Mouse (Mus musculus): Measurements from ENCODE around the gene Fcrla. TPM values are rescaled to one million over a fixed set of nuclear protein-coding genes. Genes with fewer than 3 reads are reported as not detected.
A peak's percentile ranks its signal among the peaks of the same experiment; 100 is the strongest.

Gene Fcrla
- total RNA-seq, 1 experiment from 2014 or later, result 0.46 TPM

- peak; percentile 84 for DNase-seq
Observed at GRCm38 (mm10) chr1:170884978-170885561, 42.3 kb downstream of the Fcrla start, which contains the start of the genes Gm26620 and Dusp12. TSS of gene Gm26620 (plus strand) at chr1:170885065. TSS of gene Dusp12 (minus strand) at chr1:170885540.

- no peak for DNase-seq
Observed at GRCm38 (mm10) chr1:170884390-170884789, 43.0 kb downstream of the Fcrla start.

- no peak for DNase-seq
Observed at GRCm38 (mm10) chr1:170882915-170883485, 44.4 kb downstream of the Fcrla start.

- no peak for DNase-seq
Observed at GRCm38 (mm10) chr1:170876906-170877305, 50.5 kb downstream of the Fcrla start.

DNA sequence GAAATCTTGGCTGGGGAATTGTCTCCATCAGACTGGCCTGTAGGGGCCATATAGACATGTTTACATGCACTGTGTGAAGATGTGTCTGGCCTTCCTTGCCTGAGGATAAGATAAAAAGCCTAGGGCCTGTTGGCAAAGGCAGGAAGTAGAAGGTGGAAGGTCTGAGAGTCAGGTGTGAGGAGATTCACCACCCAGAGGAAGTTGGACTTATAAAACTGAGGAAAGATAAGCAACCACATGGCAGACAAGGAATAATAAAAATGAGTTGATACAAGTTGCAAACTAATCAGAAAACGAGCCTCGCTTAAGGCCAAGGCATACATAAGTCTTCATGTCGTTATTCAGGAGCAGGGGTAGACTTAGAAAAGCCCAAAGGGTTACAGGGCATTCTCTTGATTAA, 51.7 kb downstream of the Fcrla start:
- no peak for DNase-seq

DNA sequence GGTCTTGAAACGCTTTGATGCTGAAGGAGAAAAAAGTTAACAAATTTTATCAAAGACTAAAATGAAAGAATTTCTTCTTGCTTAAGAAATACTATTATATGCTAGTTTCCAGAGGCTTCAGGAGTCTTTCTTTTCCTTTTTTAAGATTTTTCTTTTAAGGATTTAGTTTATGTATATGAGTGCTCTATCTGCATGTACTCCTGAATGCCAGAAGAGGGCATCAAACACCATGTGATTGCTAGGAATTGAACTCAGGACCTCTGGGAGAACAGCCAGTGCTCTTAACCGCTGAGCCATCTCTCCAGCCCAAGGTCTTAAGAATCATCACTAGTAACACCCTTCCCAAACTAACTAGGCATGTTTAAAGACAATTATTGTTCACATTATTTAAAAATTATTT, 55.4 kb downstream of the Fcrla start:
- no peak for DNase-seq

DNA sequence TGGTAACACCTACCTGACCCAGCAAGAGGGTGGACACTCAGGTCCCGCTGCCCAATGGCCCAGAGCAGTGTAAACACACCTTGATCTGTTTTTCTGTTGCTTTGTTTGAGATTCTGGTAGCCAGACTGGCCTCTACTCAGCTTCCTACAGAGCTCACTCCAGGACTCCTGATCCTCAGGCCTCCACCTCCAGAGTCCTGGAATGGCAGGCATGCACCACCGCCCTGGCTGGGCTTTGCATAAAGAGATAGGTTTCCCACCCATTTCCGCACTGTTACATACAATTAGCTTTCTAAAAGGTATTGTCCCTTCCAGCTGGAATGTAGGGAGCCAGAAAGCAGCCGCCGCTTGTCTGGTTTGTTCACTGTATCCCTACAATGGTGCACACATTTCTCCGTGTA, 56.0 kb downstream of the Fcrla start:
- no peak for DNase-seq

GRCm38 (mm10) chr1:170868905-170869283, 58.5 kb downstream of the Fcrla start:
- DNase-seq, result no peak

- DNase-seq, result peak; percentile 45
Observed at GRCm38 (mm10) chr1:170868107-170868904, 59.1 kb downstream of the Fcrla start.

DNA sequence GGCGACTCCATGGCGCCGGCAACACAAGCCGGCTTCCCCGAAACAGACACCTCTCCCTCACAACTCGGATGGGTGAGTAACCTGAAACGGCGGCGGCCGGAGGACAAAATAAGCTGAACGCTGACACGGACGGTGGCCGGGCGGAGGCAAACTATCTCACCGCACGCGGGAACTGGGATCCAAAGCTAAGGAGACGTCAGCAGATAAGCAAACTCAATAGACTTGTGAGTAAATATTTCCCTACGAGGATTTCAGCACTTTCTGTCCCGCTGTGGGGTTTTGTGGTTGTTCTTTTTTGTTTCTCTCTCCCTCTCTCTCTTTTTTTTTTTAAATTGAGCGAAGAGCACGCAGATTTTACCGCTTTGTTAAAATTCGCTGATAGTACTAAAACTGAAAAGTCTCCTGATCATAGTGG, 59.7 kb downstream of the Fcrla start, which contains the start of gene Atf6:
Gene Atf6, minus strand, starts transcription at position 81 of the 415 bp plus-strand sequence.
- peak; percentile 96 for DNase-seq

Other genes starting within 250 kb of the Fcrla start
- gene Atf6, start 59.8 kb downstream of the Fcrla start, total RNA-seq (2021), result 34.5 and 34.8 TPM in 2 replicates
- gene Gm26620, start 42.5 kb downstream of the Fcrla start, total RNA-seq (2021), result 0.55 TPM in 1 of 2 replicates, not detected in the other
- gene Dusp12, start 42.0 kb downstream of the Fcrla start, total RNA-seq (2021), result 18.9 and 19.4 TPM in 2 replicates
- not detected in 2 replicates for gene Fcrlb, start 14.6 kb downstream of the Fcrla start, total RNA-seq (2021)
- 1.5 and 2.6 TPM in 2 replicates for gene Fcgr2b, start 49.0 kb upstream of the Fcrla start, total RNA-seq (2021)
- 0.76 and 1.6 TPM in 2 replicates for gene Fcgr4, start 91.3 kb upstream of the Fcrla start, total RNA-seq (2021)
- 5.5 and 7.4 TPM in 2 replicates for gene Fcgr3, start 137.4 kb upstream of the Fcrla start, total RNA-seq (2021)
- gene Cfap126, start 186.3 kb upstream of the Fcrla start, total RNA-seq (2021), result 2.3 and 4.5 TPM in 2 replicates
- 372 and 386 TPM in 2 replicates for gene Sdhc, start 223.0 kb upstream of the Fcrla start, total RNA-seq (2021)
- gene Mpz, start 223.1 kb upstream of the Fcrla start, total RNA-seq (2021), result 0.88 and 2.9 TPM in 2 replicates